16 mouse cellular contexts compared by ENCODE assay signal in genomic region chr11:51442599-51442998, GRCm38 (mm10).
"Had no signal": no experiment of that assay in that cellular context is flagged by ENCODE, and none has a peak within 500 bp of the region (broad histone marks: within the 10 kb centered on the region; RNA-seq: fewer than 3 reads in every experiment).

No protein-coding gene starts in this region.

- H3K27me3 ChIP-seq: hindbrain, embryonic 13.5 days; hindbrain, embryonic 15.5 days; kidney, embryonic 15.5 days; limb, embryonic 13.5 days; limb, embryonic 15.5 days had no signal

- H3K4me2 ChIP-seq: heart, embryonic 12.5 days; hindbrain, embryonic 13.5 days; hindbrain, embryonic 15.5 days; kidney, embryonic 15.5 days; limb, embryonic 13.5 days; limb, embryonic 15.5 days had no signal

- H3K4me1 ChIP-seq: heart, embryonic 10.5 days; hindbrain, embryonic 13.5 days; hindbrain, embryonic 15.5 days; kidney, embryonic 15.5 days had no signal

- DNase-seq: gastrocnemius, postnatal 25 days; heart, adult 18-20 months; heart, postnatal 10 days; layer of hippocampus, adult 9-11 months; layer of hippocampus, postnatal 36 days; left cerebral cortex, postnatal 4 days had no signal

- H3K9me3 ChIP-seq: heart, embryonic 10.5 days; hindbrain, embryonic 13.5 days; hindbrain, embryonic 15.5 days; kidney, embryonic 15.5 days; limb, embryonic 13.5 days; limb, embryonic 15.5 days had no signal

- ATAC-seq: hindbrain, postnatal 0 days; intestine, embryonic 16.5 days had no signal

- H3K9ac ChIP-seq: heart, embryonic 12.5 days; hindbrain, embryonic 13.5 days; hindbrain, embryonic 15.5 days; kidney, embryonic 15.5 days; limb, embryonic 13.5 days; limb, embryonic 15.5 days had no signal

- H3K27ac ChIP-seq: heart, embryonic 10.5 days; hindbrain, embryonic 13.5 days; hindbrain, embryonic 15.5 days; hindbrain, postnatal 0 days; kidney, embryonic 15.5 days; kidney, postnatal 0 days; limb, embryonic 13.5 days; limb, embryonic 15.5 days had no signal

- H3K4me3 ChIP-seq: heart, embryonic 10.5 days; heart, embryonic 12.5 days; hindbrain, embryonic 13.5 days; hindbrain, embryonic 15.5 days; kidney, embryonic 15.5 days; limb, embryonic 13.5 days; limb, embryonic 15.5 days had no signal

- H3K36me3 ChIP-seq: heart, embryonic 12.5 days; hindbrain, embryonic 13.5 days; hindbrain, embryonic 15.5 days; kidney, embryonic 15.5 days; limb, embryonic 13.5 days; limb, embryonic 15.5 days had no signal
